9 mouse cellular contexts compared by ENCODE assay signal in genomic region chr12:117788513-117789011, GRCm38 (mm10). TPM values are rescaled to one million over a fixed set of nuclear protein-coding genes. Genes with fewer than 3 reads are reported as not detected.
A peak's percentile ranks its signal among the peaks of the same experiment; 100 is the strongest.
DNase-seq lines count a peak whose midpoint lies in the region; ATAC-seq and TF ChIP-seq lines count a peak whose summit lies in the region.
"Had no signal": no experiment of that assay in that cellular context is flagged by ENCODE, and none has a peak within 500 bp of the region (broad histone marks: within the 10 kb centered on the region; RNA-seq: fewer than 3 reads in every experiment).

No protein-coding gene starts in this region.

- H3K36me3 ChIP-seq in heart, embryonic 10.5 days = no peaks in the 10 kb centered on the region
- no peaks in the 10 kb centered on the region for H3K36me3 ChIP-seq in hindbrain, embryonic 12.5 days
- no peaks in the 10 kb centered on the region for H3K36me3 ChIP-seq in midbrain, embryonic 11.5 days (ENCODE audit: control insufficient read depth, insufficient read depth, low read length)

- H3K4me1 ChIP-seq in heart, embryonic 10.5 days = peaks cover 7% of the 10 kb centered on the region
- peaks cover 12% of the 10 kb centered on the region for H3K4me1 ChIP-seq in hindbrain, embryonic 12.5 days
- peaks cover 13% of the 10 kb centered on the region for H3K4me1 ChIP-seq in midbrain, embryonic 11.5 days (ENCODE audit: control insufficient read depth, insufficient read depth, low read length)
- no peaks in the 10 kb centered on the region for H3K4me1 ChIP-seq in cerebellum, adult 2 months (ENCODE audit: control insufficient read depth, insufficient read depth, low read length)

- TF ChIP-seq CTCF in cerebellum, adult 2 months (IDR thresholded peaks at IDR 0.05; ENCODE audit: borderline replicate concordance, insufficient read depth, low read depth, low read length) = no peak

- ATAC-seq in hindbrain, embryonic 12.5 days (ENCODE audit: low FRiP score) = peak; percentile 76
- peak; percentile 81 for ATAC-seq in midbrain, embryonic 11.5 days (ENCODE audit: low FRiP score)

- peak overlapping the region; percentile 62 for H3K4me3 ChIP-seq in heart, embryonic 10.5 days
- peak overlapping the region; percentile 31 for H3K4me3 ChIP-seq in hindbrain, embryonic 12.5 days
- peak overlapping the region; percentile 30 for H3K4me3 ChIP-seq in midbrain, embryonic 11.5 days (ENCODE audit: low read depth, low read length)
- H3K4me3 ChIP-seq in cerebellum, adult 2 months (replicated peaks; ENCODE audit: insufficient read depth, low read depth, low read length) = no peak overlapping the region

- WGBS in heart, embryonic 10.5 days = 6% methylated on average over 24 of the region's 24 CpGs
- 5% methylated on average over 24 of the region's 24 CpGs for WGBS in hindbrain, embryonic 12.5 days
- WGBS in midbrain, embryonic 11.5 days = 8% methylated on average over 24 of the region's 24 CpGs
- WGBS in cerebellum, adult 2 months = 20% methylated on average over 24 of the region's 24 CpGs

- peaks cover 9% of the 10 kb centered on the region; the same call in 1 of the 2 replicates for H3K27me3 ChIP-seq in heart, embryonic 10.5 days (ENCODE audit: insufficient read depth, poor library complexity, severe bottlenecking)
- peaks cover 10% of the 10 kb centered on the region for H3K27me3 ChIP-seq in hindbrain, embryonic 12.5 days
- peaks cover 3% of the 10 kb centered on the region; the same call in 1 of the 2 replicates for H3K27me3 ChIP-seq in midbrain, embryonic 11.5 days (ENCODE audit: control insufficient read depth, insufficient read depth, low read length)
- no peaks in the 10 kb centered on the region for H3K27me3 ChIP-seq in cerebellum, adult 2 months (ENCODE audit: control insufficient read depth, insufficient read depth, low read length)

- no peak for DNase-seq in heart, embryonic 10.5 days (ENCODE audit: low spot score)
- no peak for DNase-seq in heart, postnatal 14 days
- peak; percentile 55 for DNase-seq in ZHBTc4 (ENCODE audit: low read depth, low spot score)
- DNase-seq in midbrain, embryonic 11.5 days (ENCODE audit: low spot score, missing footprints) = peak; percentile 97
- DNase-seq in adrenal gland, adult 8-10 months = no peak
- DNase-seq in cerebellum, adult 2 months = no peak
- no peak for DNase-seq in spleen, adult 18-20 months
- DNase-seq: adrenal gland, adult 2 months had no signal

- no peaks in the 10 kb centered on the region for H3K9me3 ChIP-seq in heart, embryonic 10.5 days
- no peaks in the 10 kb centered on the region for H3K9me3 ChIP-seq in hindbrain, embryonic 12.5 days (replicated peaks)
- no peaks in the 10 kb centered on the region for H3K9me3 ChIP-seq in midbrain, embryonic 11.5 days (ENCODE audit: control insufficient read depth, low read length)

- no peak for TF ChIP-seq POLR2A in cerebellum, adult 2 months (IDR thresholded peaks at IDR 0.05; ENCODE audit: borderline replicate concordance, insufficient read depth, low read length)

- peak overlapping the region; percentile 80 for H3K27ac ChIP-seq in heart, embryonic 10.5 days
- no peak overlapping the region for H3K27ac ChIP-seq in hindbrain, embryonic 12.5 days
- H3K27ac ChIP-seq in midbrain, embryonic 11.5 days (ENCODE audit: low read depth, low read length) = peak overlapping the region; percentile 71; the same call in 1 of the 2 replicates
- H3K27ac ChIP-seq in cerebellum, adult 2 months (ENCODE audit: insufficient read depth, low read length) = no peak overlapping the region

- peak overlapping the region; percentile 47 for H3K9ac ChIP-seq in hindbrain, embryonic 12.5 days
- H3K9ac ChIP-seq in midbrain, embryonic 11.5 days (ENCODE audit: low read length) = peak overlapping the region; percentile 64

- H3K4me2 ChIP-seq in hindbrain, embryonic 12.5 days (replicated peaks) = peak overlapping the region; percentile 60
- peak overlapping the region; percentile 67 for H3K4me2 ChIP-seq in midbrain, embryonic 11.5 days

- intact Hi-C loops in heart, postnatal 14 days (cut with DNase I) = no loop called here

RNA-seq across cellular contexts. Expression of gene Cdca7l, which starts 15.5 kb away (rescaled TPM):
- polyA plus RNA-seq in heart, embryonic 10.5 days (2016; fragmentation: Nextera tagmentation; extraction: Ambion mirVana) = 18.5 and 30.7 TPM in 2 replicates
- 1 to 10 TPM in 1 of 2 experiments, under 1 TPM in 1; 0.76 to 1.0 TPM for total RNA-seq in heart, postnatal 14 days (2021)
- 16.2 and 20.2 TPM in 2 replicates for polyA plus RNA-seq in hindbrain, embryonic 12.5 days (2016; fragmentation: Nextera tagmentation; extraction: Ambion mirVana)
- 41.2 and 45.2 TPM in 2 replicates for polyA plus RNA-seq in midbrain, embryonic 11.5 days (2014; fragmentation: Nextera tagmentation; extraction: Ambion mirVana)
- 1 to 10 TPM; 1.2 to 2.5 (median 1.4) TPM for total RNA-seq in adrenal gland, adult 8-10 months (2022)
- 1.0 and 1.1 TPM in 2 replicates for polyA plus RNA-seq in cerebellum, adult 2 months (2012; rRNA removed)

Comparison
In these comparisons a context has a peak if more than half of its experiments do, and no peak if none do; other contexts are left out.
1. DNase-seq: peak in ZHBTc4 (single experiment) and midbrain, embryonic 11.5 days (single experiment); none in heart, embryonic 10.5 days (single experiment), heart, postnatal 14 days (0 of 2), adrenal gland, adult 8-10 months (single experiment), cerebellum, adult 2 months (0 of 2) and spleen, adult 18-20 months (0 of 2).
2. H3K27ac ChIP-seq: peak in heart, embryonic 10.5 days (single experiment) and midbrain, embryonic 11.5 days (single experiment); none in hindbrain, embryonic 12.5 days (single experiment) and cerebellum, adult 2 months (single experiment).